Mouse (Mus musculus) midbrain, embryonic 16.5 days (tissue): Measurements from ENCODE around the gene Ric1. TPM values are rescaled to one million over a fixed set of nuclear protein-coding genes. Genes with fewer than 3 reads are reported as not detected.

ENCODE experiments used
- ATAC-seq: fragments of 200-750 bp; cut with Nextera tagmentation; 2 replicates; pipeline ENCODE4 v1.8.0; 2017; ENCODE audit warnings: moderate TSS enrichment
- H3K27ac ChIP-seq: fragments of 300-500 bp; sonication (generic); 2 replicates; pipeline ENCODE4 v1.5.1; 2014; ENCODE audit warnings: mild to moderate bottlenecking, low read length, mixed read lengths
- H3K27me3 ChIP-seq: fragments of 300-500 bp; sonication (generic); 2 replicates; pipeline ENCODE4 v1.6.1; 2014; ENCODE audit warnings: low read depth, low read length, mixed read lengths; ENCODE audit not compliant: control insufficient read depth, insufficient read depth
- H3K36me3 ChIP-seq: fragments of 300-500 bp; sonication (generic); 2 replicates; pipeline ENCODE4 v1.6.1; 2014; ENCODE audit warnings: mild to moderate bottlenecking, low read length, moderate library complexity, mixed read lengths; ENCODE audit not compliant: control insufficient read depth, insufficient read depth
- H3K4me1 ChIP-seq: fragments of 300-500 bp; sonication (generic); 2 replicates; pipeline ENCODE4 v1.6.1; 2014; ENCODE audit warnings: mild to moderate bottlenecking, low read length, mixed read lengths; ENCODE audit not compliant: control insufficient read depth, insufficient read depth
- H3K4me2 ChIP-seq: fragments of 300-500 bp; sonication (generic); 2 replicates; pipeline ENCODE4 v1.6.1; 2014; ENCODE audit warnings: mild to moderate bottlenecking, low read length, mixed read lengths
- H3K4me3 ChIP-seq: fragments of 300-500 bp; sonication (generic); 2 replicates; pipeline ENCODE4 v1.5.1; 2014; ENCODE audit warnings: low read depth, mild to moderate bottlenecking, low read length, moderate library complexity, mixed read lengths
- H3K9ac ChIP-seq: fragments of 300-500 bp; sonication (generic); 2 replicates; pipeline ENCODE4 v1.6.1; 2014; ENCODE audit warnings: low read depth, low read length, mixed read lengths
- H3K9me3 ChIP-seq: fragments of 300-500 bp; sonication (generic); replicated peaks from 2 replicates; pipeline ENCODE4 v1.6.1; 2014; ENCODE audit warnings: mild to moderate bottlenecking, low read length, mixed read lengths; ENCODE audit not compliant: control insufficient read depth, poor library complexity, severe bottlenecking
- WGBS: fragments of 180-500 bp; shearing (Covaris S2); extraction: QIAGEN DNeasy Blood & Tissue Kit; methylation state at CpG from one replicate; pipeline ENCODE4 v1.1.7; 2014; 5-methylcytosine and 5-hydroxymethylcytosine counted together
- polyA plus RNA-seq: library from polyadenylated mRNA; unstranded; fragments of >200 nt; fragmentation: Nextera tagmentation; extraction: Ambion mirVana; gene quantifications from 2 replicates; pipeline ENCODE4 v1.2.1, GENCODE M21; 2015

The Ric1 gene
- polyA plus RNA-seq, 1 experiment from 2014 or later = 12.6 TPM

DNA sequence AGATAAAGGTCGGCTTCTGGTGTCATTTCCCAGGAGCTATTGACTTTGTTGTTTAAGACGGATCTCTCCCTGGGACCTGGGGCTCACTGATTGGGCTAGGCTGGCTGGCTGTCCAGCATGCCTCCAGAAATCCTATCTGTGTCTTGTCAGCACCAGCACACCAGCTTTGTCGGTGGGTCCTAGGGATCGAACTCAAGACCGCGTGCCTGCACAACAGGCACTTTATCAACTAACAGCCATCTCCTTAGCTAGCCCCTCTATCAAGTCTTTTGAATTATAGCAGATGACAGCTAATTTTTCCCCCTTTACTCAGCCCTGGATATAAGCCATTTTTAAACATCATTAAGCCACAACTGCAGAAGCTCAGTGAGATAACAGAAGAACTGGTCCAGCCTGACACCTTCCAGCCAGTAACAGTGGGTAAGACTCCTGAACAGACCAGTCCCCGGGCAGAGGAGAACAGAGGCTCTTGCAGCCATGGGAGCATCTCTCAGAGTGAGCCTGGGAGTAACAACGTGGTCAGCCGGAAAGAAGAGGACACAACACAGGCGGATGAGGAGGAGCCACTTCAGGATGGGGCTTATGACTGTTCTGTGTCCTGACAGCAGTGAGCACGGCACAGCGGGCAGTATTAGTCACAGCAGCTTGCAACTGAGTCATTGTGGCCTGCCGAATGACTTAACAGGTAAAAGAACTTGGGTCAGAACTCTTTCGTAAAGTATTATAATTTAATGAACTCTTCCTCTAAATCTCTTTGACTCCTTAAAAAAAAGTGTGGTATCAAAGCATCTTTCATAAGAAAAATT lies 81.7 kb downstream of the Ric1 start:
- Histone ChIP-seq H3K4me2 (no peak overlapping the region), H3K4me1 (no peaks in the 10 kb centered on the region), H3K36me3 (peaks cover 17% of the 10 kb centered on the region), H3K9ac (no peak overlapping the region), H3K4me3 (no peak overlapping the region), H3K9me3 (no peaks in the 10 kb centered on the region), H3K27me3 (no peaks in the 10 kb centered on the region), H3K27ac (no peak overlapping the region)
- no peak for ATAC-seq
- WGBS = 85% methylated on average over 14 of the region's 14 CpGs

DNA sequence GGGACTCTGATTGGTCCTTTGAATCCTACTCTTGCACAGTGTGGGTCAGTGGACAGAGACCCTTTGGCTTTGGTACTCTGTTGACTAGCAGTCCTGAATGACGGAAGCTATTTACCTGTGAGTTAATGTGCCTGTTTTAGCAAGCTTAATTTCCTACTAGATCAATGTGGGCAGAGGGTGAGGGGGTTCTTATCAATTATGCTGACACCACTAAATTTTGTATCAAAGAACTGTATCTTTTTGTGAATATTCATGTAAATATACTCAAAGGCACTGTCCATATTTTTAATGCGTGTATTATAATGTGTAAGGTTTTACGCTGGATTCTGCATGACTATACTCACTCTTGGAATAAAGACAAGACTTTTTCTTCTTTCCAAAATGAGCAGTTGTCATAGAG lies 82.6 kb downstream of the Ric1 start:
- WGBS = 94% methylated on average over 3 of the region's 3 CpGs
- peaks cover 17% of the 10 kb centered on the region for H3K36me3 ChIP-seq
- H3K9ac ChIP-seq = no peak overlapping the region
- H3K9me3 ChIP-seq = no peaks in the 10 kb centered on the region
- H3K4me3 ChIP-seq = no peak overlapping the region
- H3K27ac ChIP-seq = no peak overlapping the region
- no peaks in the 10 kb centered on the region for H3K4me1 ChIP-seq
- H3K27me3 ChIP-seq = no peaks in the 10 kb centered on the region
- no peak overlapping the region for H3K4me2 ChIP-seq
- ATAC-seq = no peak

DNA sequence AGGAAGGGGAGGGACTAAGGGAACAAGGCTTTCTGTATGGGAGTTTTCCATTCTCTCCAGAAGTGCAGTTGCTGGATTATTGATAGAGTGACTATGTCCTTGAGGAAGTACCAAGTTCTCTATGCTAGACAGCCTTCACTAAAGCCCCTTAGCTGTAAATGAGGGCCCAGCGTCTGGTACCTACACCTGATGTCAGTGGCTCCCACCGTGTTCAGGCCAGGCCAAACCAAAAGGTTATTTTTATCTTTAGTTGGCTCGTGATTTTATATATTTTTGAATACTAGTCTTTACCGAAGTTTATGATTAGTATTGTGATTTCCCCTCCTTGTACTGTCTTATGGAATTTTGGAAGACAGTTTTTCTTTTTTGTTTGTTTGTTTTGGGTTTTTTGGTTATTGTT lies 85.4 kb downstream of the Ric1 start:
- no peaks in the 10 kb centered on the region for H3K27me3 ChIP-seq
- no peak overlapping the region for H3K9ac ChIP-seq
- no peaks in the 10 kb centered on the region for H3K9me3 ChIP-seq
- no peaks in the 10 kb centered on the region for H3K4me1 ChIP-seq
- H3K4me3 ChIP-seq = no peak overlapping the region
- no peak overlapping the region for H3K27ac ChIP-seq
- WGBS = 91% methylated on average over 4 of the region's 4 CpGs
- no peak for ATAC-seq
- H3K36me3 ChIP-seq = peaks cover 12% of the 10 kb centered on the region
- no peak overlapping the region for H3K4me2 ChIP-seq

DNA sequence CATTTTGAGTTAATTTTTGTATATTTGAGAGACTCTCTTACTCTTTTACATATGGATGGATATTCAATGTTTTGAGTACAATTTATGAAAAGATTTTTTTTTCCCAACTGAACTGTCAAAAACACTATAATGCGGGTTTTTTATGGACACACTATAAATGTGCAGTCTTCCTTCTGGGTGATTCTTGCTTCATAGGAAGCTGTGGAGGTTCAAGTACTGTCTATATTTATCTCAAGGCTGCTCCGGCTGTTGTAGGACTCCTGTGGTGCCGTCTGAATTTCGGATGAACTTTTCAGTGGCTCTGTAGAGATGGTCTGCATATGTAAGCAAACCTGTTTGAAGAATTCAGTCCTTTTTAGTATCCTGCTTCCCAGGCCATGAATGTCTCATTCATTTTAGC lies 86.1 kb downstream of the Ric1 start:
- 73% methylated on average over 4 of the region's 4 CpGs for WGBS
- Histone ChIP-seq H3K4me3 (no peak overlapping the region), H3K9ac (no peak overlapping the region), H3K27ac (no peak overlapping the region), H3K4me1 (no peaks in the 10 kb centered on the region), H3K9me3 (no peaks in the 10 kb centered on the region), H3K4me2 (no peak overlapping the region), H3K36me3 (peaks cover 7% of the 10 kb centered on the region), H3K27me3 (no peaks in the 10 kb centered on the region)
- ATAC-seq = no peak

DNA sequence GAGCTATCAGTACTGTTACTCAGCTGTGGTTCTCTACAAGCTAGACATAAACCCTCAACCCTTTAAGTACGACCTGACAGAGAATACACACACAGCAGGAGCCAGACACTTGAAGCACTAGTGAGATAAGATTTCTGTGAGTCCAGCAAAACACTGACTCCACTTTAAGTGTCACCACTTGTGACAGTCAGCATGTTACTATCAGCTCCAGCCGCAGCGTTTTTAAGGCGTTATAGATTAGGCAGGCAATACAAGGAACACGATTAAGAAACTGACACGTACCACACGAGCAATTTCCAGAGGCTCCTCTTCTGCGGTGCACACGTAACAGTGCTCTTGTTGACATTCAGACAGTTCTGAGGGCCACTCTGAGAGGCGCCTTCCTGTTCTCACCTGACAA lies 88.8 kb downstream of the Ric1 start:
- no peak for ATAC-seq
- Histone ChIP-seq H3K4me2 (no peak overlapping the region), H3K27me3 (no peaks in the 10 kb centered on the region), H3K27ac (no peak overlapping the region), H3K36me3 (no peaks in the 10 kb centered on the region; the same call in 1 of the 2 replicates), H3K4me3 (no peak overlapping the region), H3K9ac (no peak overlapping the region), H3K9me3 (no peaks in the 10 kb centered on the region), H3K4me1 (no peaks in the 10 kb centered on the region)
- WGBS = 85% methylated on average over 10 of the region's 10 CpGs

DNA sequence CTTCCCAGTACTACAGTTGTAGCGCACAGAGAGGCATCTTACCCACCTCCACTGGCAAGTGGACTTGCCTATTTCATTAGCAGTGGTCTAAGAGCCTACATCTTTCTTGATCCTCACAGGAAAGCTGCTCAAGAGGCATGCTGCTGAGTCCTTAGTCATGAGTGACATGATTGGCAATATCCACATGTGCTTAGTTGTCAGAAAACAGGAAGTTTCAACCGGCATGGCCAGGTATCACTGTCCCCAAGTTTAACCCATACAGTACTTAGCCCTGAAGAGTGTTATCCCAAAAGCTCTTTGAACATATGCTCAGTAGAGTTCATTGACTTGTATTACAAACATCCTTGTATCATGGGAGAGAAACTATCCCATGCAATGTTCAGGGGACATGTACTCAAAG lies 90.0 kb downstream of the Ric1 start:
- no peak overlapping the region for H3K9ac ChIP-seq
- whole genome bisulfite sequencing = 91% methylated on average over 2 of the region's 2 CpGs
- ATAC-seq = no peak
- no peak overlapping the region for H3K4me3 ChIP-seq
- no peak overlapping the region for H3K27ac ChIP-seq
- H3K4me2 ChIP-seq = no peak overlapping the region
- H3K27me3 ChIP-seq = no peaks in the 10 kb centered on the region
- H3K36me3 ChIP-seq = no peaks in the 10 kb centered on the region; the same call in 1 of the 2 replicates
- no peaks in the 10 kb centered on the region for H3K9me3 ChIP-seq
- no peaks in the 10 kb centered on the region for H3K4me1 ChIP-seq

DNA sequence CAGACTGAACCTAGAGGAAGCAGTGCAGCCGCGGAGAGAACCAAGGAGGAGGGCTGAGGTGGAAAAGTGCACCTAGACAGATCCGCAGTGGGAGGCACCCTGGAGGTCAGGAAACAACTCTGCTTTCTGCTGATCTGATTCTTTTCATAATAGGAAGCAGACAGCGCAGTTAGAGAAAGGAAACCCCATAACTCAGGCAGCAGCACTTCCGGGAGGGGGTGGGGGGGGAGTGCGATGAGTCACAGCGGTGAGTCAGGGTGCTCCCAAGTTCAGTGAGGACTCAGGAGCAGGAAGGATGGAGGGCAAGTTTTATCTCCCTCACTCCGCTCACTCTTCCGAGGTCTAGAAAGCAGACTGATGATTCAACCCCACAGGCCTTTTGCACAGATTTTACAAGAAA lies 119.0 kb downstream of the Ric1 start:
- Histone ChIP-seq H3K36me3 (peaks cover 4% of the 10 kb centered on the region; the same call in 1 of the 2 replicates), H3K4me3 (no peak overlapping the region), H3K9me3 (peaks cover 2% of the 10 kb centered on the region; the same call in 1 of the 2 replicates), H3K4me2 (no peak overlapping the region), H3K27ac (no peak overlapping the region), H3K9ac (no peak overlapping the region), H3K4me1 (no peaks in the 10 kb centered on the region), H3K27me3 (no peaks in the 10 kb centered on the region)
- 56% methylated on average over 7 of the region's 9 CpGs for WGBS
- no peak for ATAC-seq

DNA sequence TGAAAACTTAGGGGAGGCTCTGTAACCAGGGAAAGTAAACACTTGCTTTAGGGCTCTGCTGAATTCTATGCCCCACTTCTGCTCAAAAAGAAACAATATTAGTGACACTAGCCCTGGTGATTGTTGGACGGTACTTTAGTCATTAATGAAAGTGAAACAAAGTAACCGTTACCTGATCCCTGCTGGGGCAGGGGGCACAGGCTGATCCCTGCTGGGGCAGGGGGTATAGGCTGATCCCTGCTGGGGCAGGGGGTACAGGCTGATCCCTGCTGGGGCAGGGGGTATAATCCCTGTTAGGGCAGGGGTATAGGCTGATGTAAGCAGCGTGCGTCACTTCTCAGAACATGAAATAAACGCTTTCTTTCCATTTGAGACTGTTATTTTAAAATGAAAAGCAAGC lies 119.4 kb downstream of the Ric1 start:
- no peak overlapping the region for H3K27ac ChIP-seq
- peaks cover under 1% of the 10 kb centered on the region; the same call in 1 of the 2 replicates for H3K36me3 ChIP-seq
- 42% methylated on average over 5 of the region's 5 CpGs for WGBS
- peaks cover 2% of the 10 kb centered on the region; the same call in 1 of the 2 replicates for H3K9me3 ChIP-seq
- H3K4me3 ChIP-seq = no peak overlapping the region
- no peaks in the 10 kb centered on the region for H3K27me3 ChIP-seq
- H3K4me2 ChIP-seq = no peak overlapping the region
- H3K9ac ChIP-seq = no peak overlapping the region
- H3K4me1 ChIP-seq = no peaks in the 10 kb centered on the region
- ATAC-seq = no peak

DNA sequence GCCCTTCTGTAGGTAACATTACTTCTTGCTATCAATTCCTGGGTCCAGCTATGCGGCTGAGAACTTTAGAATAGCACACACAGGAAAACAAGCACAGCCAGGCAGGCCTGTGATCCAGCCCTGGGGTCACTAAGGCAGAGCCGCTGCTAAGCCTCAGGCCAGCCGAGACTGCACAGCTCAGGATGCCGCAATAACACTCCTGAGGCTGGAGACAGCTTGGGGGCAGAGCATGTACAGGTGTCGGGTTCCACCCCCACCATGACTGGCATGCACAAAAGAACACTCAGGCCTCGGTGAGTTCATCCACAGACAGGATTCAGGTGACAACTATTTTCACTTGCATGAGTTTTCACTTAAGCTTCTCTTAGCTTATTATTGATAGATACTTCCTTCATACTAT lies 120.1 kb downstream of the Ric1 start:
- Histone ChIP-seq H3K4me3 (no peak overlapping the region), H3K27ac (no peak overlapping the region), H3K9me3 (peaks cover 2% of the 10 kb centered on the region; the same call in 1 of the 2 replicates), H3K4me1 (peaks cover 2% of the 10 kb centered on the region; the same call in 1 of the 2 replicates), H3K4me2 (no peak overlapping the region), H3K36me3 (no peaks in the 10 kb centered on the region), H3K9ac (no peak overlapping the region), H3K27me3 (no peaks in the 10 kb centered on the region)
- WGBS = 46% methylated on average over 6 of the region's 6 CpGs
- ATAC-seq = no peak
